Mouse (Mus musculus) liver, embryonic 14.5 days (tissue): Measurements from ENCODE around the gene Sugct.

Experiments used
- CTCF ChIP-seq: IDR thresholded peaks from 2 replicates; pipeline ENCODE4 v1.5.1; 2016; ENCODE audit warnings: antibody characterized with exemption, low read depth, control low read depth
- EP300 ChIP-seq: IDR thresholded peaks from 2 replicates; pipeline ENCODE4 v1.6.1; 2016; ENCODE audit warnings: antibody characterized with exemption, low read depth

DNA sequence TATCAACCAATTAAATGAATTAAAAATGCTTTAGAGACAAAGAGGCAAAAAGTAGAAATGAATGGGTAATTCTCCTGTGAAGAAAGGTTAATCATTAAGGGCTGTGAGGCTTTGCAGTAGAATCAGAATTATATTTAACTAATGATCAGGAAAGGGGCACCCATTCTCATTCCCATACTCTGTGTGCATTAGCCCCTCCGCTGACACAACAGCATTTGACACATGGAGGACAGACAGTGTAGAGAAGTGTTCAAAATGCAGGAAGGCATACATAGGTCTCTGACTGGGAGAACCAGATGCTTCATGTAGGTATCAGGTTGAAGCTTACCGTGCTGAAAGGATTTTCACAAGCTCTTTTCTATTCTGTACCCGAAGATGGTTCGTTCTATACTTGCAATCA lies 393.8 kb downstream of the Sugct start:
- TF ChIP-seq EP300 (no peak), CTCF (no peak)
